Mouse (Mus musculus): Measurements from ENCODE around the gene Rab34. TPM values are rescaled to one million over a fixed set of nuclear protein-coding genes. Genes with fewer than 3 reads are reported as not detected.
"Not testable (repeated sequence)": the region's sequence is repeated elsewhere in the genome, so short reads cannot be mapped to it uniquely, and the experiment has no call there.

Gene Rab34
- polyA plus RNA-seq, 1 experiment, result 4.5 TPM

- TF ChIP-seq GATA1 (IDR thresholded peaks at IDR 0.05; ENCODE audit: borderline replicate concordance, low read length), result no peak
- peaks cover 64% of the 10 kb centered on the region for H3K4me1 ChIP-seq
- peak overlapping the region; percentile 98 for H3K4me3 ChIP-seq (replicated peaks)
- peaks cover 33% of the 10 kb centered on the region for H3K36me3 ChIP-seq (replicated peaks; ENCODE audit: low read length)
- no peaks in the 10 kb centered on the region for H3K27me3 ChIP-seq (replicated peaks)
- H3K9me3 ChIP-seq, result no peaks in the 10 kb centered on the region
Measured at GRCm38 (mm10) chr11:78178859-78179437, 9.3 kb upstream of the Rab34 start.

GRCm38 (mm10) chr11:78179438-78179999, 8.7 kb upstream of the Rab34 start:
- H3K36me3 ChIP-seq (replicated peaks; ENCODE audit: low read length), result peaks cover 33% of the 10 kb centered on the region
- H3K27me3 ChIP-seq (replicated peaks), result no peaks in the 10 kb centered on the region
- H3K9me3 ChIP-seq, result no peaks in the 10 kb centered on the region
- peak overlapping the region; percentile 98 for H3K4me3 ChIP-seq (replicated peaks)
- TF ChIP-seq GATA1 (IDR thresholded peaks at IDR 0.05; ENCODE audit: borderline replicate concordance, low read length) (no peak), FLI1 (IDR thresholded peaks at IDR 0.05; ENCODE audit: low read length) (no peak)
- peaks cover 67% of the 10 kb centered on the region for H3K4me1 ChIP-seq

- Histone ChIP-seq H3K4me3 (replicated peaks) (peak overlapping the region; percentile 47), H3K36me3 (replicated peaks; ENCODE audit: low read length) (peaks cover 33% of the 10 kb centered on the region), H3K9me3 (no peaks in the 10 kb centered on the region), H3K27me3 (replicated peaks) (no peaks in the 10 kb centered on the region), H3K4me1 (peaks cover 67% of the 10 kb centered on the region)
- TF ChIP-seq GATA1 (IDR thresholded peaks at IDR 0.05; ENCODE audit: borderline replicate concordance, low read length), result no peak
- no peak for TF ChIP-seq FLI1 (IDR thresholded peaks at IDR 0.05; ENCODE audit: low read length)
Measured at GRCm38 (mm10) chr11:78180081-78180761, 8.0 kb upstream of the Rab34 start.

GRCm38 (mm10) chr11:78181830-78182357, 6.3 kb upstream of the Rab34 start:
- H3K4me1 ChIP-seq, result peaks cover 61% of the 10 kb centered on the region
- peaks cover 7% of the 10 kb centered on the region for H3K27me3 ChIP-seq (replicated peaks)

GRCm38 (mm10) chr11:78182450-78182849, 5.8 kb upstream of the Rab34 start:
- no peak for TF ChIP-seq GATA1 (IDR thresholded peaks at IDR 0.05; ENCODE audit: borderline replicate concordance, low read length)
- TF ChIP-seq FLI1 (IDR thresholded peaks at IDR 0.05; ENCODE audit: low read length), result no peak
- peaks cover 56% of the 10 kb centered on the region for H3K4me1 ChIP-seq
- H3K9me3 ChIP-seq, result no peaks in the 10 kb centered on the region
- H3K36me3 ChIP-seq (replicated peaks; ENCODE audit: low read length), result peaks cover 33% of the 10 kb centered on the region
- peaks cover 11% of the 10 kb centered on the region for H3K27me3 ChIP-seq (replicated peaks)
- H3K4me3 ChIP-seq (replicated peaks), result peak overlapping the region; percentile 96

More at GRCm38 (mm10) chr11:78181830-78182357, 6.3 kb upstream of the Rab34 start:
- H3K36me3 ChIP-seq (replicated peaks; ENCODE audit: low read length), result peaks cover 33% of the 10 kb centered on the region
- no peak for TF ChIP-seq FLI1 (IDR thresholded peaks at IDR 0.05; ENCODE audit: low read length)
- no peak for TF ChIP-seq GATA1 (IDR thresholded peaks at IDR 0.05; ENCODE audit: borderline replicate concordance, low read length)
- peak overlapping the region; percentile 96 for H3K4me3 ChIP-seq (replicated peaks)
- H3K9me3 ChIP-seq, result no peaks in the 10 kb centered on the region

- peaks cover 17% of the 10 kb centered on the region for H3K27me3 ChIP-seq (replicated peaks)
Measured at GRCm38 (mm10) chr11:78182961-78183844, 5.0 kb upstream of the Rab34 start, which contains the start of gene Rpl23a. Gene Rpl23a, minus strand, starts transcription at chr11:78183584.

GRCm38 (mm10) chr11:78183884-78184514, 4.2 kb upstream of the Rab34 start:
- peaks cover 53% of the 10 kb centered on the region for H3K4me1 ChIP-seq
- peaks cover 25% of the 10 kb centered on the region for H3K27me3 ChIP-seq (replicated peaks)
- H3K4me3 ChIP-seq (replicated peaks), result peak overlapping the region; percentile 96
- no peak for TF ChIP-seq GATA1 (IDR thresholded peaks at IDR 0.05; ENCODE audit: borderline replicate concordance, low read length)
- H3K36me3 ChIP-seq (replicated peaks; ENCODE audit: low read length), result peaks cover 32% of the 10 kb centered on the region
- no peaks in the 10 kb centered on the region for H3K9me3 ChIP-seq

More at GRCm38 (mm10) chr11:78182961-78183844, 5.0 kb upstream of the Rab34 start, which contains the start of gene Rpl23a:
- Histone ChIP-seq H3K36me3 (replicated peaks; ENCODE audit: low read length) (peaks cover 33% of the 10 kb centered on the region), H3K4me1 (peaks cover 51% of the 10 kb centered on the region), H3K9me3 (no peaks in the 10 kb centered on the region), H3K4me3 (replicated peaks) (peak within 1 kb of the TSS; percentile 96)
- TF ChIP-seq FLI1 (IDR thresholded peaks at IDR 0.05; ENCODE audit: low read length) (no peak), GATA1 (IDR thresholded peaks at IDR 0.05; ENCODE audit: borderline replicate concordance, low read length) (no peak)

- H3K4me1 ChIP-seq, result peaks cover 53% of the 10 kb centered on the region
Measured at GRCm38 (mm10) chr11:78184702-78185101, 3.5 kb upstream of the Rab34 start.

More at GRCm38 (mm10) chr11:78184702-78185101, 3.5 kb upstream of the Rab34 start:
- H3K27me3 ChIP-seq (replicated peaks), result peaks cover 32% of the 10 kb centered on the region
- not testable (repeated sequence) for H3K9me3 ChIP-seq; H3K4me3 ChIP-seq (replicated peaks)
- peaks cover 25% of the 10 kb centered on the region for H3K36me3 ChIP-seq (replicated peaks; ENCODE audit: low read length)

Data from megakaryocyte, embryonic 14.5 days (primary cell).